Mouse (Mus musculus) lung, adult 2 months (tissue): ENCODE measurements around the gene Lbx2. TPM values are rescaled to one million over a fixed set of nuclear protein-coding genes. Genes with fewer than 3 reads are reported as not detected.

Source experiments
- DNase-seq: peaks from one replicate; pipeline ENCODE4 v3.0.0; 2022
- H3K4me1 ChIP-seq: fragments of 200-500 bp; 2 replicates; pipeline ENCODE4 v1.6.1; 2011; ENCODE audit warnings: low read length; ENCODE audit not compliant: control insufficient read depth, insufficient read depth
- H3K4me3 ChIP-seq: fragments of 200-500 bp; replicated peaks from 2 replicates; pipeline ENCODE3; 2011; ENCODE audit warnings: low read depth, mild to moderate bottlenecking, control low read depth, low read length; ENCODE audit errors: extremely low read depth
- CTCF ChIP-seq: fragments of 200-500 bp; IDR thresholded peaks from 2 replicates; pipeline ENCODE4 v1.5.1; 2011; ENCODE audit warnings: mild to moderate bottlenecking, low read length, control low read depth; ENCODE audit not compliant: insufficient read depth
- POLR2A ChIP-seq: fragments of 200-500 bp; IDR thresholded peaks from 2 replicates; pipeline ENCODE4 v1.6.1; 2011; ENCODE audit warnings: low read depth, mild to moderate bottlenecking, control low read depth, low read length, borderline replicate concordance; ENCODE audit errors: extremely low read depth
- WGBS: fragments of 180-500 bp; shearing (Covaris S2); methylation state at CpG from one replicate; pipeline ENCODE4 v1.1.7; 2018; 5-methylcytosine and 5-hydroxymethylcytosine counted together
- polyA plus RNA-seq: library from polyadenylated mRNA; depleted of rRNA; stranded (reverse); fragments of >200 nt; gene quantifications from 2 replicates; pipeline ENCODE4 v1.2.3, GENCODE M21; 2012

Lbx2 gene
- polyA plus RNA-seq, 1 experiment = 4.6 TPM

- H3K4me1 ChIP-seq = peaks cover 12% of the 10 kb centered on the region; the same call in 1 of the 2 replicates
- TF ChIP-seq CTCF = no peak
- WGBS = 3% methylated on average over 58 of the region's 58 CpGs
- DNase-seq = peak; percentile 47
- no peak overlapping the region for H3K4me3 ChIP-seq
Measured at GRCm38 (mm10) chr6:83070311-83071219, 15.6 kb upstream of the Lbx2 start.

GRCm38 (mm10) chr6:83071220-83071619, 14.9 kb upstream of the Lbx2 start:
- Histone ChIP-seq H3K4me1 (peaks cover 12% of the 10 kb centered on the region; the same call in 1 of the 2 replicates), H3K4me3 (no peak overlapping the region)
- DNase-seq = no peak
- TF ChIP-seq CTCF = no peak
- no peak for TF ChIP-seq POLR2A
- WGBS = 4% methylated on average over 24 of the region's 24 CpGs

GRCm38 (mm10) chr6:83074979-83075378, 11.2 kb upstream of the Lbx2 start:
- H3K4me1 ChIP-seq = peaks cover 10% of the 10 kb centered on the region
- no peak for DNase-seq
- whole genome bisulfite sequencing = 13% methylated on average over 2 of the region's 2 CpGs
- no peak for TF ChIP-seq POLR2A
- TF ChIP-seq CTCF = 0 out of 2 replicates have a peak, but pooled peaks have one; percentile 1
- H3K4me3 ChIP-seq = no peak overlapping the region

GRCm38 (mm10) chr6:83077630-83078323, 8.4 kb upstream of the Lbx2 start, which contains the start of gene Pcgf1:
Pcgf1 (plus strand) TSS chr6:83077869.
- H3K4me1 ChIP-seq = peaks cover 6% of the 10 kb centered on the region
- DNase-seq = peak; percentile 69
- H3K4me3 ChIP-seq = peak within 1 kb of the TSS; percentile 87
- TF ChIP-seq CTCF (no peak), POLR2A (no peak)
- WGBS = under 1% methylated on average over 54 of the region's 54 CpGs

- Histone ChIP-seq H3K4me1 (peaks cover 6% of the 10 kb centered on the region), H3K4me3 (peak overlapping the region; percentile 87)
- DNase-seq = peak; percentile 100
- TF ChIP-seq POLR2A (peak; percentile 67; the same call in 1 of the 2 replicates), CTCF (0 out of 2 replicates have a peak, but pooled peaks have one; percentile 28)
- WGBS = under 1% methylated on average over 46 of the region's 46 CpGs
Measured at GRCm38 (mm10) chr6:83078324-83078858, 7.8 kb upstream of the Lbx2 start.

- no peak for DNase-seq
- Histone ChIP-seq H3K4me1 (peaks cover 6% of the 10 kb centered on the region), H3K4me3 (no peak overlapping the region)
- TF ChIP-seq CTCF = no peak
- TF ChIP-seq POLR2A = no peak
- WGBS = 92% methylated on average over 5 of the region's 5 CpGs
Measured at GRCm38 (mm10) chr6:83080210-83080609, 6.0 kb upstream of the Lbx2 start.

- WGBS = 38% methylated on average over 5 of the region's 5 CpGs
- Histone ChIP-seq H3K4me1 (peaks cover 6% of the 10 kb centered on the region), H3K4me3 (no peak overlapping the region)
- no peak for DNase-seq
- no peak for TF ChIP-seq POLR2A
- TF ChIP-seq CTCF = no peak
Measured at GRCm38 (mm10) chr6:83083497-83083896, 2.7 kb upstream of the Lbx2 start.

GRCm38 (mm10) chr6:83084477-83084876, 1.7 kb upstream of the Lbx2 start:
- no peak for DNase-seq
- TF ChIP-seq POLR2A = no peak
- TF ChIP-seq CTCF = no peak
- Histone ChIP-seq H3K4me1 (peaks cover 2% of the 10 kb centered on the region; the same call in 1 of the 2 replicates), H3K4me3 (no peak overlapping the region)
- 22% methylated on average over 6 of the region's 6 CpGs for WGBS

GRCm38 (mm10) chr6:83087205-83087925, 1.2 kb downstream of the Lbx2 start:
- 4% methylated on average over 47 of the region's 47 CpGs for WGBS
- peaks cover 2% of the 10 kb centered on the region; the same call in 1 of the 2 replicates for H3K4me1 ChIP-seq
- peak; percentile 28 for DNase-seq
- H3K4me3 ChIP-seq = peak overlapping the region; percentile 59
- TF ChIP-seq CTCF = no peak
- TF ChIP-seq POLR2A = no peak; the same call in 1 of the 2 replicates
